Comparison of ENCODE assay signal across 8 mouse cellular contexts in the genomic region with DNA sequence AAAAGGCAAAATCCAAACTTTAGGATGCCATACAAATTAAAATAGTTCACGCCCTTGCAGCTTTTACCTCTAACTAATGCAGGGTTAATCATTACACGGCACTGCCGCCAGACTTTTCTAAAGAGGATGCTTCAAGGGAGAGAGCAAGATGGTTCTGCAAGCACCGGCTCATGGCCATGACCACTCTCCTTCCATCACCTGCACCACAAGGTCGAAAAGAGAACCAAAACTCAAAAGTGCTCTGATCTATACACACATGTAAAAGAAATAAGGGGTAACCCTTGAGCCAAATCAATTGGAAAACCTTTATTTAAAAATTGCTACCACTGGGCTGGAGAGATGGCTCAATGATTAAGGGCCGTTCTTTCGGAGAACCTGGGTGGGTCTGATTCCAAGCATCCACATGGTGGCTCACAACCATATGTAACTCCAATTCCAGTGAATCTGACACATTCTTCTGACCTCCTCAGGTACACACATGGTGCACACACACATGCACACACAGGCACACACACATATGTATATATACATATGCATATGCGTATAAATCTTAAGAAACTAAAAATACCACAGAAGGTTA. TPM values are rescaled to one million over a fixed set of nuclear protein-coding genes. Genes with fewer than 3 reads are reported as not detected.
DNase-seq lines count a peak whose midpoint lies in the region; ATAC-seq and TF ChIP-seq lines count a peak whose summit lies in the region.

No protein-coding gene starts in this region.

- 81% methylated on average over 8 of the region's 8 CpGs for WGBS in heart, embryonic 14.5 days
- WGBS in hindbrain, embryonic 12.5 days: 62% methylated on average over 8 of the region's 8 CpGs
- 89% methylated on average over 8 of the region's 8 CpGs for WGBS in midbrain, embryonic 11.5 days

- no peaks in the 10 kb centered on the region for H3K27me3 ChIP-seq in heart, embryonic 14.5 days (ENCODE audit: control insufficient read depth, insufficient read depth, low read length)
- H3K27me3 ChIP-seq in MEL (ENCODE audit: control insufficient read depth in 1 of 2, insufficient read depth in 2 of 2, low read length in 2 of 2): no peaks in the 10 kb centered on the region
- no peaks in the 10 kb centered on the region for H3K27me3 ChIP-seq in hindbrain, embryonic 12.5 days
- peaks cover 2% of the 10 kb centered on the region; the same call in 1 of the 2 replicates for H3K27me3 ChIP-seq in midbrain, embryonic 11.5 days (ENCODE audit: control insufficient read depth, insufficient read depth, low read length)

- intact Hi-C loops in heart, postnatal 36 days (cut with DNase I): no loop called here

- peak overlapping the region; percentile 96 for H3K4me2 ChIP-seq in heart, embryonic 14.5 days (ENCODE audit: low read length)
- peak overlapping the region; percentile 90 for H3K4me2 ChIP-seq in hindbrain, embryonic 12.5 days (replicated peaks)
- H3K4me2 ChIP-seq in midbrain, embryonic 11.5 days: no peak overlapping the region

- H3K4me1 ChIP-seq in heart, embryonic 14.5 days (ENCODE audit: control insufficient read depth in 2 of 2, insufficient read depth in 2 of 2, low read length in 2 of 2): peaks cover 4 to 11% of the 10 kb centered on the region in 2 experiments
- H3K4me1 ChIP-seq in MEL (ENCODE audit: control insufficient read depth in 1 of 2, insufficient read depth in 2 of 2, low read length in 2 of 2): peaks cover 6 to 27% of the 10 kb centered on the region in 2 experiments
- H3K4me1 ChIP-seq in hindbrain, embryonic 12.5 days: peaks cover 16% of the 10 kb centered on the region
- peaks cover 12% of the 10 kb centered on the region for H3K4me1 ChIP-seq in midbrain, embryonic 11.5 days (ENCODE audit: control insufficient read depth, insufficient read depth, low read length)

- H3K36me3 ChIP-seq in heart, embryonic 14.5 days (ENCODE audit: control insufficient read depth, insufficient read depth, low read length): no peaks in the 10 kb centered on the region
- peaks cover 0 to 26% of the 10 kb centered on the region in 2 experiments; a peak in 2 of 4 replicates for H3K36me3 ChIP-seq in MEL (ENCODE audit: control insufficient read depth in 1 of 2, insufficient read depth in 2 of 2, low read length in 2 of 2)
- H3K36me3 ChIP-seq in hindbrain, embryonic 12.5 days: no peaks in the 10 kb centered on the region
- no peaks in the 10 kb centered on the region for H3K36me3 ChIP-seq in midbrain, embryonic 11.5 days (ENCODE audit: control insufficient read depth, insufficient read depth, low read length)

- no peak for ATAC-seq in heart, embryonic 14.5 days (ENCODE audit: insufficient number of reproducible peaks, insufficient read depth, low FRiP score, low read depth)
- no peak for ATAC-seq in hindbrain, embryonic 12.5 days (ENCODE audit: low FRiP score)
- ATAC-seq in midbrain, embryonic 11.5 days (ENCODE audit: low FRiP score): no peak
- no peak for ATAC-seq in inflammation-experienced regulatory T-cells, adult 6 months

- no peak for TF ChIP-seq POLR2A in MEL (IDR thresholded peaks at IDR 0.05; ENCODE audit: control insufficient read depth in 1 of 2, insufficient read depth in 1 of 2, low read depth in 1 of 2, low read length in 2 of 2, poor library complexity in 1 of 2)

- TF ChIP-seq EP300 in MEL (IDR thresholded peaks at IDR 0.05; ENCODE audit: low read depth in 1 of 2, low read length in 2 of 2): no peak

- no peak overlapping the region; the same call in 1 of the 2 replicates for H3K9ac ChIP-seq in heart, embryonic 14.5 days (ENCODE audit: low read length)
- no peak overlapping the region for H3K9ac ChIP-seq in MEL (ENCODE audit: control insufficient read depth, low read depth, low read length, poor library complexity, severe bottlenecking)
- 0 out of 2 replicates have a peak overlapping the region, but pooled peaks have one; percentile 91 for H3K9ac ChIP-seq in hindbrain, embryonic 12.5 days
- H3K9ac ChIP-seq in midbrain, embryonic 11.5 days (ENCODE audit: low read length): no peak overlapping the region

- no peak overlapping the region for H3K27ac ChIP-seq in heart, embryonic 14.5 days (replicated peaks in 1 of 2; ENCODE audit: control insufficient read depth in 1 of 2, insufficient read depth in 1 of 2, low read depth in 2 of 2, low read length in 2 of 2)
- no peak overlapping the region for H3K27ac ChIP-seq in MEL (ENCODE audit: control insufficient read depth, low read depth, low read length)
- H3K27ac ChIP-seq in hindbrain, embryonic 12.5 days: no peak overlapping the region
- no peak overlapping the region for H3K27ac ChIP-seq in midbrain, embryonic 11.5 days (ENCODE audit: low read depth, low read length)

- peaks cover 52% of the 10 kb centered on the region for H3K79me2 ChIP-seq in MEL (ENCODE audit: control insufficient read depth, insufficient read depth, low read length, poor library complexity)

- peak overlapping the region in 1 of 2 experiments; percentile 87; a peak in 1 of 4 replicates for H3K4me3 ChIP-seq in heart, embryonic 14.5 days (ENCODE audit: control insufficient read depth in 1 of 2, insufficient read depth in 1 of 2, low read depth in 1 of 2, low read length in 2 of 2)
- H3K4me3 ChIP-seq in MEL (ENCODE audit: control insufficient read depth in 1 of 2, insufficient read depth in 1 of 2, low read depth in 2 of 2, low read length in 2 of 2): peak overlapping the region; percentile 21 to 95; a peak in 3 of 4 replicates
- peak overlapping the region; percentile 90; the same call in 1 of the 2 replicates for H3K4me3 ChIP-seq in hindbrain, embryonic 12.5 days
- H3K4me3 ChIP-seq in midbrain, embryonic 11.5 days (ENCODE audit: low read depth, low read length): no peak overlapping the region

- no peak for DNase-seq in heart, postnatal 36 days
- DNase-seq in MEL (ENCODE audit: low read depth, low spot score): no peak
- DNase-seq in midbrain, embryonic 11.5 days (ENCODE audit: low spot score, missing footprints): peak; percentile 83
- DNase-seq in spleen, adult 18-20 months: no peak
- no peak for DNase-seq in layer of hippocampus, adult 8-10 months (ENCODE audit: low spot score in 2 of 2)

- TF ChIP-seq RAD21 in MEL (IDR thresholded peaks at IDR 0.05; ENCODE audit: low read depth, low read length): no peak

- TF ChIP-seq CTCF in MEL (IDR thresholded peaks at IDR 0.05 in 2 of 3, conservative IDR thresholded peaks at IDR 0.05 in 1 of 3; ENCODE audit: control insufficient read depth in 1 of 3, insufficient read depth in 1 of 3, low read depth in 2 of 3, low read length in 3 of 3, poor library complexity in 1 of 3, severe bottlenecking in 1 of 3): no peak

- no peaks in the 10 kb centered on the region for H3K9me3 ChIP-seq in heart, embryonic 14.5 days (ENCODE audit: control insufficient read depth, low read length)
- no peaks in the 10 kb centered on the region for H3K9me3 ChIP-seq in MEL (replicated peaks; ENCODE audit: insufficient read depth, low read length)
- no peaks in the 10 kb centered on the region for H3K9me3 ChIP-seq in hindbrain, embryonic 12.5 days (replicated peaks)
- H3K9me3 ChIP-seq in midbrain, embryonic 11.5 days (ENCODE audit: control insufficient read depth, low read length): no peaks in the 10 kb centered on the region

TF ChIP-seq in MEL, 35 proteins besides CTCF, POLR2A, EP300 and RAD21:
- TF ChIP-seq USF2 (IDR thresholded peaks at IDR 0.05; ENCODE audit: borderline replicate concordance in 1 of 2, insufficient read depth in 1 of 2, low read depth in 1 of 2, low read length in 2 of 2) (no peak), ZMIZ1 (IDR thresholded peaks at IDR 0.05; ENCODE audit: low read depth, low read length) (no peak), CHD2 (IDR thresholded peaks at IDR 0.05; ENCODE audit: low read length) (no peak), GABPA (IDR thresholded peaks at IDR 0.05; ENCODE audit: low read depth, low read length) (no peak), USF1 (IDR thresholded peaks at IDR 0.05; ENCODE audit: low read depth, low read length) (no peak), ETS1 (IDR thresholded peaks at IDR 0.05; ENCODE audit: low read depth, low read length) (no peak), MXI1 (IDR thresholded peaks at IDR 0.05; ENCODE audit: low read depth, low read length) (no peak), MYB (IDR thresholded peaks at IDR 0.05; ENCODE audit: low read depth, low read length) (no peak), MAZ (IDR thresholded peaks at IDR 0.05; ENCODE audit: low read depth, low read length) (no peak), MEF2A (IDR thresholded peaks at IDR 0.05; ENCODE audit: extremely low read depth, insufficient replicate concordance, low read depth, low read length, poor library complexity, severe bottlenecking) (no peak), NRF1 (IDR thresholded peaks at IDR 0.05; ENCODE audit: insufficient read depth, low read depth, low read length, poor library complexity, severe bottlenecking) (no peak), ZNF384 (IDR thresholded peaks at IDR 0.05; ENCODE audit: low read depth, low read length) (no peak), SMC3 (IDR thresholded peaks at IDR 0.05; ENCODE audit: low read depth, low read length) (no peak), GATA1 (IDR thresholded peaks at IDR 0.05; ENCODE audit: low read depth, low read length) (no peak)

RNA-seq across cellular contexts. Expression of a gene that starts 29.3 kb away (rescaled TPM):
- 14.9 and 15.1 TPM in 2 replicates for polyA plus RNA-seq in heart, embryonic 14.5 days (2014; fragmentation: Nextera tagmentation; extraction: Ambion mirVana)
- 100 to 1,000 TPM; 171 to 184 TPM for total RNA-seq in heart, postnatal 36 days (2021)
- 24.2 and 29.8 TPM in 2 replicates for total RNA-seq in MEL (2012; rRNA removed)
- polyA plus RNA-seq in MEL (2012; ENCODE audit: insufficient read depth in 1 of 2, insufficient read length in 2 of 2, low read depth in 1 of 2, low replicate concordance in 2 of 2, missing spikeins in 1 of 2): 100 to 1,000 TPM in 1 of 2 experiments, 10 to 100 TPM in 1; 33.7 to 117 TPM
- polyA plus RNA-seq in hindbrain, embryonic 12.5 days (2016; fragmentation: Nextera tagmentation; extraction: Ambion mirVana): 34.2 and 40.8 TPM in 2 replicates
- polyA plus RNA-seq in midbrain, embryonic 11.5 days (2014; fragmentation: Nextera tagmentation; extraction: Ambion mirVana): 22.6 and 22.9 TPM in 2 replicates
- 10 to 100 TPM; 18.0 to 23.2 (median 18.3) TPM for polyA plus RNA-seq in inflammation-experienced regulatory T-cells, adult 6 months (2017; shearing (Covaris generic))
- 100 to 1,000 TPM; 331 to 365 (median 343) TPM for total RNA-seq in layer of hippocampus, adult 8-10 months (2022)

RNA-seq across cellular contexts. Expression of a gene that starts 29.4 kb away (rescaled TPM):
- 54.4 and 70.3 TPM in 2 replicates for polyA plus RNA-seq in heart, embryonic 14.5 days (2014; fragmentation: Nextera tagmentation; extraction: Ambion mirVana)
- 10 to 100 TPM; 86.6 to 99.5 TPM for total RNA-seq in heart, postnatal 36 days (2021)
- total RNA-seq in MEL (2012; rRNA removed): 19.5 and 25.8 TPM in 2 replicates
- polyA plus RNA-seq in MEL (2012; ENCODE audit: insufficient read depth in 1 of 2, insufficient read length in 2 of 2, low read depth in 1 of 2, low replicate concordance in 2 of 2, missing spikeins in 1 of 2): 10 to 100 TPM in 1 of 2 experiments, not detected in 1; 44.4 TPM
- 108 and 143 TPM in 2 replicates for polyA plus RNA-seq in hindbrain, embryonic 12.5 days (2016; fragmentation: Nextera tagmentation; extraction: Ambion mirVana)
- 99.2 and 118 TPM in 2 replicates for polyA plus RNA-seq in midbrain, embryonic 11.5 days (2014; fragmentation: Nextera tagmentation; extraction: Ambion mirVana)
- 10 to 100 TPM; 93.0 to 99.2 (median 98.7) TPM for polyA plus RNA-seq in inflammation-experienced regulatory T-cells, adult 6 months (2017; shearing (Covaris generic))
- 100 to 1,000 TPM in 3 of 4 experiments, 10 to 100 TPM in 1; 99.8 to 121 (median 105) TPM for total RNA-seq in layer of hippocampus, adult 8-10 months (2022)
